In the genomic region with DNA sequence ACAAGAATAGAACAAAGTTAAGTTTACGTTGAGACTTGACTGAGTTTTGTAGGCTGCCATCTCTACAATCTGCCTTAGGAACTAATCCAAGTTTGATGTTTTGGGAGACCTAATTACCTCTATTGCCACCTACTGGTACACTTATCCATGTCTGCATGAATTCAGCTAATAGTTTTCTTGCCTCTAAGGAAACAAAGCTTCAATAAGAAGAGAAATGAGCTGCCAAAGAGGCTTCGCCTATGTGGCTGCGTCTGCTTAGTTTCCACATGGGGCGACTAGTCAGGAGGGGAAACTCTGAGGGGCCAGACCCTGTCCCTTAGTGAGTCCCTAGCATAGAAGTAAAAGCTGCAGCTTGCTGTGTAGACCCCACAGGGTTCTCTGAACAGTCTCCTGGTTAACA, we compare ENCODE assay signal across 9 mouse cellular contexts.
DNase-seq lines count a peak whose midpoint lies in the region; ATAC-seq and TF ChIP-seq lines count a peak whose summit lies in the region.
"Had no signal": no experiment of that assay in that cellular context is flagged by ENCODE, and none has a peak within 500 bp of the region (broad histone marks: within the 10 kb centered on the region; RNA-seq: fewer than 3 reads in every experiment).

No protein-coding gene starts in this region.

- intact Hi-C loops in heart, adult 2 months (cut with DNase I): loop anchor here (1.0 to 10.0 kb wide), 3 partner anchors 51 to 160 kb away; partner anchors contain the start of gene Boc
- intact Hi-C loops in heart, postnatal 25 days (cut with DNase I): loop anchor here (1.0 to 10.0 kb wide), 2 partner anchors 51 to 160 kb away; no protein-coding TSS in a partner anchor

- no peak overlapping the region for H3K4me3 ChIP-seq in heart, adult 2 months
- no peak overlapping the region for H3K4me3 ChIP-seq in forebrain, embryonic 13.5 days
- no peak overlapping the region for H3K4me3 ChIP-seq in neural tube, embryonic 13.5 days
- H3K4me3 ChIP-seq: heart, embryonic 13.5 days had no signal

- H3K9ac ChIP-seq in heart, adult 2 months (ENCODE audit: low read depth, low read length): no peak overlapping the region
- H3K9ac ChIP-seq in forebrain, embryonic 13.5 days: no peak overlapping the region
- no peak overlapping the region for H3K9ac ChIP-seq in neural tube, embryonic 13.5 days
- H3K9ac ChIP-seq: heart, embryonic 13.5 days had no signal

- H3K79me2 ChIP-seq in heart, adult 2 months (replicated peaks; ENCODE audit: control insufficient read depth, insufficient read depth, low read length): no peaks in the 10 kb centered on the region

- TF ChIP-seq EP300 in heart, adult 2 months (IDR thresholded peaks at IDR 0.05; ENCODE audit: insufficient read depth, low read depth, low read length): no peak

- peak; percentile 78 for TF ChIP-seq CTCF in heart, adult 2 months (IDR thresholded peaks at IDR 0.05)

- no peaks in the 10 kb centered on the region for H3K9me3 ChIP-seq in forebrain, embryonic 13.5 days (replicated peaks)
- no peaks in the 10 kb centered on the region for H3K9me3 ChIP-seq in neural tube, embryonic 13.5 days
- H3K9me3 ChIP-seq: heart, embryonic 13.5 days had no signal

- no peaks in the 10 kb centered on the region for H3K36me3 ChIP-seq in heart, adult 2 months (ENCODE audit: control insufficient read depth, insufficient read depth, low read length)
- no peaks in the 10 kb centered on the region for H3K36me3 ChIP-seq in forebrain, embryonic 13.5 days (ENCODE audit: poor library complexity, severe bottlenecking)
- H3K36me3 ChIP-seq in neural tube, embryonic 13.5 days: no peaks in the 10 kb centered on the region
- H3K36me3 ChIP-seq: heart, embryonic 13.5 days had no signal

- TF ChIP-seq POLR2A in heart, adult 2 months (IDR thresholded peaks at IDR 0.05; ENCODE audit: insufficient read depth, low read depth, low read length): no peak

- ATAC-seq in forebrain, embryonic 13.5 days: peak; percentile 53
- 0 out of 2 replicates have a peak, but pooled peaks have one; percentile 32 for ATAC-seq in neural tube, embryonic 13.5 days (ENCODE audit: low read depth)

- no peak overlapping the region for H3K4me2 ChIP-seq in forebrain, embryonic 13.5 days
- H3K4me2 ChIP-seq in neural tube, embryonic 13.5 days: no peak overlapping the region
- H3K4me2 ChIP-seq: heart, embryonic 13.5 days had no signal

- H3K4me1 ChIP-seq in heart, adult 2 months (ENCODE audit: control insufficient read depth, insufficient read depth, low read length): peaks cover 3% of the 10 kb centered on the region; the same call in 1 of the 2 replicates
- H3K4me1 ChIP-seq in forebrain, embryonic 13.5 days: no peaks in the 10 kb centered on the region
- H3K4me1 ChIP-seq in neural tube, embryonic 13.5 days (replicated peaks): peaks cover 5% of the 10 kb centered on the region; the same call in 1 of the 2 replicates

- 9% methylated on average over 4 of the region's 4 CpGs for WGBS in heart, adult 2 months
- 5% methylated on average over 4 of the region's 4 CpGs for WGBS in forebrain, embryonic 13.5 days
- 12% methylated on average over 4 of the region's 4 CpGs for WGBS in neural tube, embryonic 13.5 days

- H3K27ac ChIP-seq in heart, adult 2 months: no peak overlapping the region
- H3K27ac ChIP-seq in forebrain, embryonic 13.5 days: no peak overlapping the region
- H3K27ac ChIP-seq in neural tube, embryonic 13.5 days (replicated peaks): no peak overlapping the region; the same call in 1 of the 2 replicates
- H3K27ac ChIP-seq: heart, embryonic 13.5 days had no signal

- DNase-seq in heart, adult 2 months: peak in 1 of 2 experiments; percentile 23
- DNase-seq in heart, postnatal 25 days (ENCODE audit: low spot score): no peak
- DNase-seq in adipocyte (ENCODE audit: low spot score): peak; percentile 83
- DNase-seq in kidney, postnatal 25 days: peak; percentile 9 to 40
- DNase-seq in urinary bladder, adult 2 months (ENCODE audit: low spot score): no peak
- no peak for DNase-seq in right cerebral cortex, postnatal 4 days

- no peaks in the 10 kb centered on the region for H3K27me3 ChIP-seq in heart, adult 2 months (ENCODE audit: control insufficient read depth, insufficient read depth, low read length)
- no peaks in the 10 kb centered on the region for H3K27me3 ChIP-seq in forebrain, embryonic 13.5 days
- H3K27me3 ChIP-seq in neural tube, embryonic 13.5 days: no peaks in the 10 kb centered on the region
- H3K27me3 ChIP-seq: heart, embryonic 13.5 days had no signal

Comparison
In these comparisons a context has a peak if more than half of its experiments do, and no peak if none do; other contexts are left out.
1. DNase-seq: peak in adipocyte (single experiment) and kidney, postnatal 25 days (2 of 2); none in heart, postnatal 25 days (single experiment), urinary bladder, adult 2 months (single experiment) and right cerebral cortex, postnatal 4 days (single experiment).